Mouse (Mus musculus): Measurements from ENCODE around the gene Gpr37.

GRCm38 (mm10) chr6:25688927-25689519, 1.5 kb downstream of the Gpr37 start:
- no peak for TF ChIP-seq POLR2A (IDR thresholded peaks at IDR 0.05; ENCODE audit: control insufficient read depth, low read depth, low read length)
- no peak for TF ChIP-seq CTCF (IDR thresholded peaks at IDR 0.05; ENCODE audit: control insufficient read depth, insufficient read depth, insufficient replicate concordance, low read depth, low read length)

Measured in testis, adult 2 months (tissue).